Mouse (Mus musculus) frontal cortex, postnatal 36 days (tissue): ENCODE data around the gene Best3.
"Not testable (repeated sequence)": the region's sequence is repeated elsewhere in the genome, so short reads cannot be mapped to it uniquely, and the experiment has no call there.

Source experiments
- DNase-seq, 2 experiments: peaks; one replicate each; pipeline ENCODE4 v3.0.0; 2022; ENCODE audit warnings: low spot score in 2 of 2

Gene Best3

DNA sequence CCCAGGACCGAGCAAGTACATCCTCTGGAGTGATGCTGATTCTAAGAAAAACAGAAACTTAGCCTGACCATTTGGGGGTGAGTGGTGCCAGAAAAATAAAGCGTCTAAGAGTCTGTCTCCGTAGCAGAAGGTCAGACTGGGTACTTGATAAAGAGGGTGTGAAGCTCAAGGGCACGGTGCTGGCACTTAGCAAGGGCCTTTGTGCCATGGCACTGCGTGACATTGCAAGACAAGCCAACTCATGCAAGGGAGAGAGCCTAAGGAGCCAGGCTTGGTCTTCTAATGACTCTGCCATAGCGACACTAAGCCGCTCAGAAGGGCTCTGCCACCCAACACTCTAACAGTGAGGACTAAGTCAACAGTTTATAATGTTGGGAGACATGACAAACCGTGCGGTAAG, 7.3 kb upstream of the Best3 start:
- DNase-seq: no peak

- DNase-seq: no peak
These were observed 5.8 kb upstream of the Best3 start for GRCm38 (mm10) chr10:116980273-116980672.

DNA sequence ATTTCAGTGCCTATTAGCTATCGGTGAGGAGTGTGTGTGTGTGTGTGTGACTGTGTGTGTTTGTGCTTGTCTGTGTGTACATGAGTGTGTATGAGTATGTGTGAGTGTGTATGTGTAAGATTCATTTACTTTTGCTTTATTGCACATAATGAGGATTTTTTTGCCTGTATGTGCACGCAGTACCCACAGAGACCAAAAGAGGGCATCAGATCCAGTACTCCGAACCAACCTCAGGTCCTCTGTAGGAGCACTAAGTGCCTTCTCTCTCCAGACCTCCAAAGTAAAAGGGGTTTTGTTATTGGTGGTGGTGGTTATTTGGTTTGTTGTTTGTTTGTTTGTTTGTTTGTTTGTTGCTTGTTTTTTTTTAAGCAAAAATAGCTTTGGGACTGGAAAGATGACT, 5.2 kb upstream of the Best3 start:
- DNase-seq: no peak

DNA sequence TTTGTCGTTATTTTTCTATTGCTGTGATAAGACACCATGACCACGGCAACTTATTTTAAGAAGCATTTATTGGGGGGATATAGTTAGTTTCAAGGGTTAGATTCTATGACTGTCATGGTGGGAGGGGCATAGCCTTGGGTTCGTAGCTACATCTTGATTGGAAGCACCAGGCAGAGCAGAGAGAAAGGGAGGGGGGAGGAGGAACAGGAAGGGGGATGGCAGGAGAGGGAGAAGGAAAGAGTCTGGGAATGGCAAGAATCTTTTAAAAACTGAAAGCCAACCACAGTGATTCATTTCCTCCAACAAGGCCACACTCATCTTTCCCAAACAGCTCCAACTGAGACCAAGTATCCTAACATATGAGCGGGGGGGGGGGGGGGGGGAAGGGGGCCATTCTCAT, 3.6 kb upstream of the Best3 start:
- no peak for DNase-seq

DNA sequence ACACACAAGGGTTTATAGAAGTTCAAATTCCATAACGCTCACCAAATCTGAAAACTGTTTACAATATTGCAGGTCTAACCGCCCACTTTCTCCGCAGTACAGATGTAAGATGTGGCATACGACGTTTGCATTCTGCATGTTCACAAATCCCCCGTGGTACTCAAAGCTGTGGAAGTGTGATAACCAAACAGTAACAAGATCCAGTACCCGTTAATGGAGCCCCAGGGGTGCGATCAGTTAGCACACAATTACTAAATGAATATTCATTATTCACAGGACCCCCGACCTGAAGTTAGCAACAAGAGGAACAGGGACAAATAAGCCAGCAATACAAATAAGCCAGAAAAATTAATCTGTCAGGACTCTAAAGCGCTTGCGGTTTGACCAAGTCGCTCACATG, 1.3 kb upstream of the Best3 start:
- DNase-seq: no peak

GRCm38 (mm10) chr10:116993971-116994370, 7.9 kb downstream of the Best3 start:
- no peak for DNase-seq

GRCm38 (mm10) chr10:116995162-116995561, 9.0 kb downstream of the Best3 start:
- no peak for DNase-seq

- no peak for DNase-seq
These were observed 9.6 kb downstream of the Best3 start for GRCm38 (mm10) chr10:116995584-116996235.

- no peak for DNase-seq
These were observed 10.1 kb downstream of the Best3 start for GRCm38 (mm10) chr10:116996236-116996600.

DNA sequence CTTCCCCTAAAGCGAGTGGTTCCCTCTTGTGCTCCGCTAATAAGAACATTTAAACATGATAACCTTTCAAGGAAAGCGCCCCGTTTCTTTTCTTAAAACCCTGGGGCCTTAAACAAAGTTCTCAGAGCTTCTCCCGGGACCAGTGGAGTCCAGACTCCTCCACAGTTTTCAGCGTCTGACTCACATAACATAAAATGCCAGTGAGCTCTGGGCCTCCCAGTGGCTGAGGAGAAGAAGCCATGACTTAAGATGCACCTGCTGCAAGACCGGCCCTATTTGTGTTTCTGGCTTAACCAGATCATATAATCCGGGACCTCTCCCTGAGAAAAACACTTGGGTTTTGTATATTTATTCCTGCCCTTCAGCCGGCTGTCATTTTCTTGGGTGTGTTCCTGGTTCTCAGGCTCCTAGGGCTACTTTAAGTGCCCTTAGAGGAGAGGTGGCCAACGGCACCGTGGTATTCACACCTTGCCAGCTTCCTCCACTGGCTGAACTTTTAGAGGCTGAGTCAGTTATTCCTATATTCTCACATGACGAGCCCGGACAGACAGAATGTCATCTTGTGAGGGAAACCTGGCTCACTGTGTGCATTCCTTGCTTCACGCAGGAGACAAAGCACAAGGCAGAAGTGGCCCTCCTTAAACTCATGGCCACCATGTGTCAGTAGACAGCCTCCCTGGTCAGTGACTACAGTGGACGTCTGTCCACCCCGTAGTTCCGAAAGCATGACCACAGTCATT, 12.8 kb downstream of the Best3 start:
- DNase-seq: no peak

DNA sequence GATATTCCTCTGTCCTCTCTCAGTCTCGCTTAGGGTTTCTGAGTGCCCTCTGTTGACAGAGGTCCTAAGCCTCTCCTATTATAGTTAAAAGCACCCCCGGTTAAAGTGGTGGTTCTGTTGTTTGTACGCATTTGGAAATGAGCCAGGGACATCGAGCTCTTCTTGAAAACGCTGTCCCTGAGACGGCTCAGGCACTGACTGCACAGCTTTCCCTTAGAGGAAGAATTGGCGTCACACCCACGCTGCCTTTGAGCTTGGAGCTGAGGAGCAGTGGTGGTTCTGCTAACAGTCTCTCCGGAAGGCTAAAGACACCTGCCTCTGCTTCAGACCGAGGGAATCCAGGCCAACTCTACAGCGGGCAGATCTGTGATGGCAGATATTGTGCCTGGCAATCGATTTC, 14.9 kb downstream of the Best3 start:
- DNase-seq: peak in 1 of 2 experiments; percentile 21

DNA sequence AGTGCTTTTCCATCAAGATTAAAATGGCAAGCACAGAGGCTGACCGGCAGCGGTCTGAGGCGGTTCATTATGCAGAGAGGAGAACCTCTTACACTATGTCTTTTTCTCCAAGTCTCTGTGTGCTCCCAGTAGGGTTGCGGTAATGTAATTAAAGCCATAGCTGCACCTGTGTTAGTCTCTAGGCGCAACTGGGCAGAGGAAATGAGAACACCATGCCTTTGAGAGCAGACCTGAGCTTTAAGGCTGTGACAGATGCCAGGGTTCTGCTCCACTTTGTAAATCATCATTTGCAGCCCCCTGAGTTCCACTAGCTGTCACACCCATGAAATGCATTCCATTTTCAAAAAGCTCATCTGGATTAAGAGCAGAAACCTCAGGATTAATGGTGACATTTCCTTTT, 18.6 kb downstream of the Best3 start:
- DNase-seq: no peak

DNA sequence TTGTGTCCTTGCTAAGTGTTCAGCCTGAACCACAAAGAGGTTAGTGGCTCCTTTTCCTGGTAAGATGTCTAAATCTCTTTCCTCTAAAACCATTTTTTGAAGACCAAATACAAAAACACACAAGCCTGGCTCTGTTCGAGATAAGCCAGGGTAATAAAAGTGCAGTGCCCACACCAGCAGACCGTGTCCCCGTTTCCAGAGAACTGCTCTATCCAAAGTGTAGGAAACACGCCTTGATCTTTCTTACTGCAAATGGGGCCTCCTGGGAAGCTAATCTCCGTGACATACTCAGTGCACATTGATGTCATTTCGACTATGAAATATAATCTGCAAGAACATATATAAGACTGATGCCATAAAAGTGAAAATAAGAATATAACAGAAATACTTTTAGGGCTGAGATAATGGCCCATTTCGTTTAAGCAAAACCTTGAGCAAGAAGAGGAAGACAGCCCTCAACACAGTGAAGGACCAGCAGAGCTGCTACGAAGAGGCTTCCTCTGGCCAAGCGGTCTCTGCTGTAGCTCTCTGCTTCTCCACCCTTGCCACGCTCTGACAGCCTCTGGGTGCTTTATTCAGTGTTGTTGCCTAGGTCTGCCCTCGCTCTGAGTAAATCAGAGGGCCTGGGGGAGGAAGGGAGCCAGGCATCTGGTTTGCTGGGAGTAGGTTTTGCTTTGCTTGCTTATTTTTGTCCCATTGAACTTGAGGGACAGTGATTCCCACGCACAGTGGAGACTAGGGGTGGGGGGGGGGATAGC, 19.8 kb downstream of the Best3 start:
- DNase-seq: no peak

GRCm38 (mm10) chr10:117009691-117010090, 23.6 kb downstream of the Best3 start:
- DNase-seq: no peak

GRCm38 (mm10) chr10:117011047-117011446, 24.9 kb downstream of the Best3 start:
- DNase-seq: no peak

DNA sequence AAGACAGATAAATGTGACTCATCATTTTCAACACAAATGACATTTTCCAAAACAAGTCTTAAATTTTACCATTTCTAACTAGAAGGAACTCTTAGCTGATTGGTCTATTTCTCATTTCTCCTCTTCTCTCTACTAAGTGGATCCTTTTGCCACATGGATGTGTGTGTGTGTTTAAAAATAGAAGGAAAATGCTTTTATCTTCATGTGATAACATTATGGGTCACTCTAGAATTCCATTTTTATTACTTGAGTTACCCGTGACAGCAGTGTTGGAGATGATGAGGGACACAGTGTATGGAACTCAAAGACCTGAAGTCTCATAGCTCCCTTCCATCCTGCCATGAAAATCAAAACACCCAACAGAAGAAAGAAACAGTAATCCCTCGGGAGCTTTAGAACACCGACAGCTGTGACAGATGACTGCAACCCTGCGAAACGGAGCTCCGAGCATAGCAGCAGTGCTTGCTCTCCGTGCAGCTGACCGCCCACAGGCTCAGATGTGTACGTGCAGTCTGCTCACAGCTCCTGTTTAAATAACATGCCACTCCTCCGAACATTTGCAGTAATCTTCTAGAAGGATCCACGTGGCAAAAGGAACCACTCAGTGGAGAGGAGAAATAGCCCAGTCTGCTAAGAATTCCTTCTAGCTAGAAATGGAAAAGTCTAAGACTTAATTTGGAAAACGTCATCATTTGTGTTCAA, 27.7 kb downstream of the Best3 start:
- peak; percentile 43 to 67 for DNase-seq

DNA sequence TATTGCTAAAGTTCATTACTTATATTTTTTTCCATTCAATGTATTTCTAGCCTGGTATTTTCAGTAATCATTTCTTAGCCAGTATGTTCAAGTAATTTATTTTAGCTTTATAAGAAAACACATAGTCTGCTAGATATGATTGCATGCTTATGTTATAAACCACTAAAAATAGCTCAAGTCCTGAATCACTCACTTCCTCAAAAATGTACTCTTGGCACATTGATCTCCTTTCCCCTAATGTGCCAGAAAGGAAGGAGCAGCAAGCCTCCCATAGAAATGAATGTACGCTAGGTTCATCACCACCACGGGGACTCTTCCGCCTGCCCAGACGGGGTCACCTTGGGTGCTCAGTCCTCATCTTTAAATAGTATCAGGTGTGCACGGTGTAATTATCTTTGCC, 28.5 kb downstream of the Best3 start:
- DNase-seq: no peak

GRCm38 (mm10) chr10:117018281-117018840, 32.2 kb downstream of the Best3 start:
- DNase-seq: no peak

- DNase-seq: no peak
These were observed 35.1 kb downstream of the Best3 start for GRCm38 (mm10) chr10:117021020-117021754.

- DNase-seq: no peak
These were observed 37.6 kb downstream of the Best3 start for GRCm38 (mm10) chr10:117023693-117024092.

DNA sequence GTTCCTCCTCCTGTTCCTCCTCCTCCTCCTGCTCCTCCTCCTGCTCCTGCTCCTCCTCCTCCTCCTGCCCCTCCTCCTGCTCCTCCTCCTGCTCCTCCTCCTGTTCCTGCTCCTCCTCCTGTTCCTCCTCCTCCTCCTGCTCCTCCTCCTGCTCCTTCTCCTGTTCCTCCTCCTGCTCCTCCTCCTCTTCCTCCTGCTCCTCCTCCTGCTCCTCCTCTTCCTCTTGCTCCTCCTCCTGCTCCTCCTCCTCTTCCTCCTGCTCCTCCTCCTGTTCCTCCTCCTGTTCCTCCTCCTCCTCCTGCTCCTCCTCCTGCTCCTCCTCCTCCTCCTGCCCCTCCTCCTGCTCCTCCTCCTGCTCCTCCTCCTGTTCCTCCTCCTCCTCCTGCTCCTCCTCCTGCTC, 39.7 kb downstream of the Best3 start:
- not testable (repeated sequence) for DNase-seq
